Mouse (Mus musculus) megakaryocyte, embryonic 14.5 days (primary cell): ENCODE measurements around the gene Smad9.

Source experiments
- FLI1 ChIP-seq: IDR thresholded peaks from 2 replicates; pipeline ENCODE4 v1.6.1; 2012; ENCODE audit warnings: low read length, inconsistent platforms, mixed read lengths
- GATA1 ChIP-seq: IDR thresholded peaks from 3 replicates; pipeline ENCODE4 v1.6.1; 2012; ENCODE audit warnings: mixed read lengths, low read length, inconsistent platforms, borderline replicate concordance

GRCm38 (mm10) chr3:54708972-54709371 is 46.4 kb upstream of the Smad9 start:
- TF ChIP-seq GATA1 (no peak), FLI1 (no peak)
